Mouse (Mus musculus) embryonic facial prominence, embryonic 11.5 days (tissue): ENCODE data around the gene Tmem107. TPM values are rescaled to one million over a fixed set of nuclear protein-coding genes. Genes with fewer than 3 reads are reported as not detected.

ENCODE experiments used
- ATAC-seq: fragments of 200-750 bp; cut with Nextera tagmentation; replicated peaks from 2 replicates; pipeline ENCODE4 v1.8.0; 2017; ENCODE audit warnings: low read depth; ENCODE audit not compliant: insufficient number of reproducible peaks, low FRiP score, low TSS enrichment
- DNase-seq: peaks from one replicate; pipeline ENCODE4 v3.0.0-alpha.2; 2015; ENCODE audit warnings: low spot score
- H3K27ac ChIP-seq: fragments of 300-500 bp; sonication (generic); replicated peaks from 2 replicates; pipeline ENCODE4 v1.5.1; 2014; ENCODE audit warnings: mild to moderate bottlenecking, low read depth, low read length, control low read depth
- H3K27me3 ChIP-seq: fragments of 300-500 bp; sonication (generic); 2 replicates; pipeline ENCODE4 v1.6.1; 2014; ENCODE audit warnings: mild to moderate bottlenecking, low read length, moderate library complexity, mixed read lengths; ENCODE audit not compliant: control insufficient read depth, insufficient read depth
- H3K36me3 ChIP-seq: fragments of 300-500 bp; sonication (generic); replicated peaks from 2 replicates; pipeline ENCODE4 v1.6.1; 2014; ENCODE audit warnings: low read depth, mild to moderate bottlenecking, low read length, moderate library complexity, mixed read lengths; ENCODE audit not compliant: control insufficient read depth, insufficient read depth
- H3K4me1 ChIP-seq: fragments of 300-500 bp; sonication (generic); 2 replicates; pipeline ENCODE4 v1.6.1; 2014; ENCODE audit warnings: low read length, mixed read lengths; ENCODE audit not compliant: control insufficient read depth, insufficient read depth
- H3K4me2 ChIP-seq: fragments of 300-500 bp; sonication (generic); 2 replicates; pipeline ENCODE4 v1.6.1; 2014; ENCODE audit warnings: low read depth, mild to moderate bottlenecking, control low read depth, low read length, moderate library complexity
- H3K4me3 ChIP-seq: fragments of 300-500 bp; sonication (generic); 2 replicates; pipeline ENCODE4 v1.5.1; 2014; ENCODE audit warnings: low read depth, low read length, control low read depth
- H3K9ac ChIP-seq: fragments of 300-500 bp; sonication (generic); replicated peaks from 2 replicates; pipeline ENCODE4 v1.6.1; 2014; ENCODE audit warnings: mild to moderate bottlenecking, control low read depth, low read length
- H3K9me3 ChIP-seq: fragments of 300-500 bp; sonication (generic); replicated peaks from 2 replicates; pipeline ENCODE4 v1.6.1; 2016; ENCODE audit warnings: mild to moderate bottlenecking, low read length, inconsistent platforms, mixed read lengths; ENCODE audit not compliant: control insufficient read depth
- WGBS: fragments of 180-500 bp; shearing (Covaris S2); extraction: QIAGEN DNeasy Blood & Tissue Kit; methylation state at CpG from one replicate; pipeline ENCODE4 v1.1.7; 2014; 5-methylcytosine and 5-hydroxymethylcytosine counted together
- polyA plus RNA-seq: library from polyadenylated mRNA; unstranded; fragments of >200 nt; fragmentation: Nextera tagmentation; extraction: Ambion mirVana; gene quantifications from 2 replicates; pipeline ENCODE4 v1.2.1, GENCODE M21; 2014

Gene Tmem107
- polyA plus RNA-seq, 1 experiment from 2014 or later: 40.4 TPM

DNA sequence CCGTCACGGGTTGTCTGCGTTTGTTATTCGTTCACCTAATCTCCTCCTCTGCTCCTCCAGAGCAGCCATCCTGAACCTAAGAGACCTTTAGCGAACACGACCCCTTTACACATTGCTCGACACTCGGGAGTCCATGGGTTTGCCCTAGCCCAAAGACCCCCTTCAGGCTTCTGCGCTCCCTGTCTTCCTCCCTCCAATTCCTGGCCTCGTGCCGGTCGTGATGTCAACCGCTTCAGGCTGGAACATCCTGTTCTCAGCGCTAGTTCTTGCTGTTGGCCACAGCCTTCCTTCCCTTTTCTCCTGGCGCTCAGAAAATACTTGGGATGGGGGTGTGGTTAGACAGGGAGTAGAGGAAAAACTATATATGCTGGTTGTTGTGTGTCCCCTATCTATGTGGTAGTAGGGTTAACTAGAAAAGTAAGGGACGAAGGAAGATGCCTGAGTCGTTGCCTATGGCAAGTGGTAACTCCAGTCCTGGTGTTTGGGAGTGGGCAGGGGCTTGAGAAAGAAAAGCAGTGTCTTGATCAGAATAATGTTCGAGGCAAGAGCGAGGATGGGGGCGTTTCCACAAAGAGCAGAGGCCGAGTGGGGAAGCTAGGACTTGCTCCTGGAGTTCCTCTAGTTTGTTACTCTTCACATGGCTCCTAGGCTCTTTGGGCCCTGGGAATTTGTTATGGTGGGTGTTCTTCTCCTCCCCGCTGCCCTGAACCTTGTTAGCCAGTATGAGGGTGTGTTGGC is 28.7 kb downstream of the Tmem107 start:
- ATAC-seq (no peak), DNase-seq (peak; percentile 30)
- under 1% methylated on average over 22 of the region's 22 CpGs for WGBS
- H3K4me3 ChIP-seq: peak overlapping the region; percentile 47
- H3K9me3 ChIP-seq: no peaks in the 10 kb centered on the region
- H3K4me2 ChIP-seq: peak overlapping the region; percentile 73
- H3K9ac ChIP-seq: peak overlapping the region; percentile 39
- peaks cover 3% of the 10 kb centered on the region for H3K36me3 ChIP-seq
- H3K27me3 ChIP-seq: no peaks in the 10 kb centered on the region
- peaks cover 19% of the 10 kb centered on the region for H3K4me1 ChIP-seq
- H3K27ac ChIP-seq: peak overlapping the region; percentile 5; the same call in 1 of the 2 replicates

DNA sequence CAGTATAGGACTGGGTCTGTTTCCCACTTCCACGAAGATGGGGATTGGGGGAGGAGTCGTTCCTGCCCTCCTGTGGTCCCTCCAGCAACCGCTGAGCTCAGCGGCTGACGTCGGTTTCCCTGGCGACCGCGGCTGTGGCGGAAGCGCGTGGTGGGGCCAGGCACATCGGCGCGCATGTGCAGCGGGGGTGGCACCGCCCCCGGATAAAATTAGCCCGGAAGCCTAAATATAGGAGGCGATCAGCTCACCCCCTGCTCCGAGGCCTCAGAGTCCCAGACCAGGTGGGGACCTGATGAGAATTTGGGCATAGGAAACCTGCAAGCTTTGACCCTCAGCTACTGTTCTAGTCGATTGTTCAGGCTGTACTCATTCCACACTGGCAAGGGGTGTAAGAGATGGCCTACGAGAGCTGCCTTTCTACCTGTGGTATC is 29.3 kb downstream of the Tmem107 start:
- no peaks in the 10 kb centered on the region for H3K9me3 ChIP-seq
- DNase-seq (peak; percentile 89), ATAC-seq (0 out of 2 replicates have a peak, but pooled peaks have one; percentile 20)
- no peaks in the 10 kb centered on the region for H3K27me3 ChIP-seq
- peak overlapping the region; percentile 47 for H3K4me3 ChIP-seq
- H3K4me2 ChIP-seq: peak overlapping the region; percentile 73
- H3K27ac ChIP-seq: peak overlapping the region; percentile 5; the same call in 1 of the 2 replicates
- peak overlapping the region; percentile 39 for H3K9ac ChIP-seq
- WGBS: under 1% methylated on average over 23 of the region's 23 CpGs
- H3K36me3 ChIP-seq: peaks cover 7% of the 10 kb centered on the region
- H3K4me1 ChIP-seq: peaks cover 19% of the 10 kb centered on the region

GRCm38 (mm10) chr11:69100639-69101360 is 30.2 kb downstream of the Tmem107 start:
- WGBS: 92% methylated on average over 20 of the region's 20 CpGs
- no peak overlapping the region for H3K4me3 ChIP-seq
- peaks cover 19% of the 10 kb centered on the region for H3K4me1 ChIP-seq
- no peaks in the 10 kb centered on the region for H3K9me3 ChIP-seq
- H3K27ac ChIP-seq: no peak overlapping the region
- DNase-seq (no peak), ATAC-seq (no peak)
- H3K9ac ChIP-seq: peak overlapping the region; percentile 39; the same call in 1 of the 2 replicates
- H3K27me3 ChIP-seq: no peaks in the 10 kb centered on the region
- H3K4me2 ChIP-seq: no peak overlapping the region; the same call in 1 of the 2 replicates
- H3K36me3 ChIP-seq: peaks cover 9% of the 10 kb centered on the region

GRCm38 (mm10) chr11:69101604-69102402 is 31.2 kb downstream of the Tmem107 start:
- Histone ChIP-seq H3K36me3 (peaks cover 9% of the 10 kb centered on the region), H3K4me1 (peaks cover 16% of the 10 kb centered on the region), H3K27ac (no peak overlapping the region), H3K9me3 (no peaks in the 10 kb centered on the region), H3K4me3 (no peak overlapping the region), H3K4me2 (no peak overlapping the region), H3K9ac (no peak overlapping the region), H3K27me3 (no peaks in the 10 kb centered on the region)
- 91% methylated on average over 21 of the region's 21 CpGs for WGBS
- ATAC-seq (no peak), DNase-seq (no peak)

GRCm38 (mm10) chr11:69102403-69102725 is 31.8 kb downstream of the Tmem107 start:
- DNase-seq: no peak
- H3K27ac ChIP-seq: no peak overlapping the region
- no peak overlapping the region for H3K9ac ChIP-seq
- peaks cover 10% of the 10 kb centered on the region for H3K36me3 ChIP-seq
- no peak overlapping the region for H3K4me2 ChIP-seq
- H3K4me3 ChIP-seq: no peak overlapping the region
- no peaks in the 10 kb centered on the region for H3K27me3 ChIP-seq
- WGBS: 91% methylated on average over 7 of the region's 7 CpGs
- H3K4me1 ChIP-seq: peaks cover 16% of the 10 kb centered on the region
- no peaks in the 10 kb centered on the region for H3K9me3 ChIP-seq
- no peak for ATAC-seq

DNA sequence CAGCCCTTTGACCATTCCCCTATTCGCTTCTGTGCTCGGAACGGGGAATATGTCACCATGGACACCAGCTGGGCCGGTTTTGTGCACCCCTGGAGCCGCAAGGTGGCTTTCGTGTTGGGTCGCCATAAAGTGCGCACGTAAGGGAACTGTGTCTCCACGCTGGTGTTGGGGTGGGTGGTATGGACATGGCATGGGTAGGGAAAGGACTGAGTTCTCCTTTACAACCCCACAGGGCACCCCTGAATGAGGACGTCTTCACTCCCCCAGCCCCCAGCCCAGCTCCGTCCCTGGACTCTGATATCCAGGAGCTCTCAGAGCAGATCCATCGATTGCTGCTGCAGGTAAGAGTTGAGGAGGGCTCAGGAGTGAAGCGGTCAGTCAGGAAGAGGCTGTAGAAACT is 32.5 kb downstream of the Tmem107 start:
- WGBS: 96% methylated on average over 14 of the region's 14 CpGs
- H3K4me2 ChIP-seq: no peak overlapping the region
- DNase-seq: no peak

DNA sequence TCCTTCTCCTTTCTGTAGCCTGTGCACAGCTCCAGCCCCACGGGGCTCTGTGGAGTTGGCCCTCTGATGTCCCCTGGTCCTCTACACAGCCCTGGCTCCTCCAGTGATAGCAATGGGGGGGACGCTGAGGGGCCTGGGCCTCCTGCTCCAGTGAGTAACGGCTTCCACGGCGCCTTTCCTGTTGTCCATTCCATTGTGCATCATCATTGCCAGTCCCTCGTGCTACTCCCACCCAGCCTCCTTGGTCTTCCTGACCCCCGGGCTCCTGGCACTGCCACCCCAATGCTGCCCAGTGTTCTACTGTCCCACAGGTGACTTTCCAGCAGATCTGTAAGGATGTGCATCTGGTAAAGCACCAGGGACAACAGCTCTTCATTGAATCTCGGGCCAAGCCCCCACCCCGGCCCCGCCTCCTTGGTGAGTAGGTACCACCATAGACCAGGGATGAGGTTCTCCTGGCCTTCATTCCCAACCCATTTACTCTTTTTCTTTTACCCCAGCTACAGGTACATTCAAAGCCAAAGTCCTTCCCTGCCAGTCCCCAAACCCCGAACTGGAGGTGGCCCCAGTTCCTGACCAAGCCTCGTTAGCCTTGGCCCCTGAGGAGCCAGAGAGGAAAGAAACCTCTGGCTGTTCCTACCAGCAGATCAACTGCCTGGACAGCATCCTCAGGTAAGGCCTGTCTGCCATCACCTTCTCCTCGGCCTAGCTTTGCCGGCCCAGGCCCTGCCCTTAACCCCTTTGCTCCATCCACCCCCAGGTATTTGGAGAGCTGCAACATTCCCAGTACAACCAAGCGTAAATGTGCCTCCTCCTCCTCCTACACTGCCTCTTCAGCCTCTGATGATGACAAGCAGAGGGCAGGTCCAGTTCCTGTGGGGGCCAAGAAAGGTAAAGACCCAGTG is 33.2 kb downstream of the Tmem107 start:
- Histone ChIP-seq H3K4me2 (no peak overlapping the region), H3K9me3 (no peaks in the 10 kb centered on the region), H3K4me3 (no peak overlapping the region), H3K36me3 (peaks cover 17% of the 10 kb centered on the region), H3K4me1 (peaks cover 5% of the 10 kb centered on the region; the same call in 1 of the 2 replicates), H3K27ac (no peak overlapping the region), H3K27me3 (no peaks in the 10 kb centered on the region), H3K9ac (no peak overlapping the region)
- no peak for ATAC-seq
- DNase-seq: no peak
- WGBS: 94% methylated on average over 15 of the region's 15 CpGs

More for the DNA sequence above, 32.5 kb downstream of the Tmem107 start:
- Histone ChIP-seq H3K27ac (no peak overlapping the region), H3K9ac (no peak overlapping the region), H3K36me3 (peaks cover 17% of the 10 kb centered on the region), H3K4me1 (peaks cover 10% of the 10 kb centered on the region), H3K27me3 (no peaks in the 10 kb centered on the region), H3K9me3 (no peaks in the 10 kb centered on the region), H3K4me3 (no peak overlapping the region)
- no peak for ATAC-seq
